Comparison of ENCODE assay signal across 7 mouse cellular contexts in the genomic region with DNA sequence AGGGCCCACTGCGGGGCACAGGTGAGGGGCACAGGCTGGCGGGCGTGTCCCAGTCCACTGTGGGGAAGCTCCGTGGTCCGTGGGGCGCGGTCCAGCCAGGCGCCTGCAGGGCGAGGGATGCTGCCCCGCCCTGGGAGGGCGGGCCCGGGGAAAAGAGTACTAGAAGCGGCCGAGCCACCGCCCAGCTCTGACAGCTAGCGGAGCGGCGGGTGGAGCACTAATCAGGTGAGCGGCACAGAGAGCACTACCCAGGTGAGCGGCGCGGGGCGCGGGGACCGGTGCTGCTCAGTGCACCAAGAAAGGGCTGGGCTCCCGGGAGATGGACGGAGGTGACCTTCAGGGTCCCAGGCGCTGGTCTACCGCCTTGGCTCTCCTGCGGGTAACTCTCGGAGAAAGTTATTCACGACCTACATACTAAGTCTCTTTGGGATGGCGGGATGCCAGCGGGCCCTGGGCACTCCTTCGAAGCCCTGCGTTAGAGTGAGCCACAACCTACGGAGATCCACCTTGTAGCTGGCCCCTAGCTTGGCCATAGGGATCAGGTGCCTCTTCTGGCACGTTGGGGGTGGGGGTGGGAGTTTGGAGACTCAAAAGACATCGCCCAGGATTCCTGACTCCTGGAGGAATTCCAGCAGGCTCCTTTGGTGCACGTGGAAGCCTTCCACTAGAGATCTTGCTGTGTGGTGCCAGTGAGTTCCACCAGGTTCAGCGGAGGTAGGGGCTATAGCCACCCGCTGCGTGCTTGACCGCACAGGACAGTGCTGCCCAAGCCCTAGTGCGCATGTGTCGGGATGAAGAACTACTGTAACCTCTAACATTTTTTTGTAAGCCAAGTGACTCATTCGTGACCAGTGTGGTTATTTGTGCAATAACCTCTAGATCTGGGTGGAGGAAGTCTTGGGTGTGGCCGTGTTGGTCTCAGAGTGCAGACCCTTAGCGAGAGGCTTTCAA. TPM values are rescaled to one million over a fixed set of nuclear protein-coding genes. Genes with fewer than 3 reads are reported as not detected.
DNase-seq lines count a peak whose midpoint lies in the region; ATAC-seq and TF ChIP-seq lines count a peak whose summit lies in the region.

No protein-coding gene starts in this region.

- 15% methylated on average over 49 of the region's 49 CpGs for WGBS in forebrain, postnatal 0 days
- 15% methylated on average over 49 of the region's 49 CpGs for WGBS in hindbrain, embryonic 13.5 days
- 17% methylated on average over 47 of the region's 49 CpGs for WGBS in midbrain, embryonic 16.5 days

- DNase-seq in ES-CJ7 (ENCODE audit: low read depth, low spot score) = peak; percentile 28
- peak; percentile 63 for DNase-seq in adrenal gland, adult 8-10 months
- no peak for DNase-seq in forebrain, postnatal 0 days
- DNase-seq in liver = peak; percentile 76
- DNase-seq in urinary bladder, postnatal 25 days (ENCODE audit: low spot score) = peak; percentile 73

- no peak for TF ChIP-seq CTCF in forebrain, postnatal 0 days (IDR thresholded peaks at IDR 0.05; ENCODE audit: low read depth)

- no peak overlapping the region for H3K9ac ChIP-seq in forebrain, postnatal 0 days
- 0 out of 2 replicates have a peak overlapping the region, but pooled peaks have one; percentile 19 for H3K9ac ChIP-seq in hindbrain, embryonic 13.5 days
- peak overlapping the region; percentile 16; the same call in 1 of the 2 replicates for H3K9ac ChIP-seq in midbrain, embryonic 16.5 days (ENCODE audit: low read depth, low read length)

- peaks cover 13% of the 10 kb centered on the region for H3K27me3 ChIP-seq in forebrain, postnatal 0 days (ENCODE audit: insufficient read depth, low read length)
- peaks cover 44% of the 10 kb centered on the region for H3K27me3 ChIP-seq in hindbrain, embryonic 13.5 days
- peaks cover 9% of the 10 kb centered on the region for H3K27me3 ChIP-seq in midbrain, embryonic 16.5 days (ENCODE audit: control insufficient read depth, insufficient read depth, low read depth, low read length)

- no peaks in the 10 kb centered on the region for H3K4me1 ChIP-seq in forebrain, postnatal 0 days (ENCODE audit: insufficient read depth)
- peaks cover 11% of the 10 kb centered on the region for H3K4me1 ChIP-seq in hindbrain, embryonic 13.5 days (replicated peaks)
- peaks cover 7% of the 10 kb centered on the region for H3K4me1 ChIP-seq in midbrain, embryonic 16.5 days (ENCODE audit: control insufficient read depth, insufficient read depth, low read length)

- ATAC-seq in forebrain, postnatal 0 days = 0 out of 2 replicates have a peak, but pooled peaks have one; percentile 20
- peak; percentile 61; the same call in 1 of the 2 replicates for ATAC-seq in hindbrain, embryonic 13.5 days (ENCODE audit: low FRiP score)
- ATAC-seq in midbrain, embryonic 16.5 days = peak; percentile 40; the same call in 1 of the 2 replicates

- H3K4me3 ChIP-seq in forebrain, postnatal 0 days (ENCODE audit: low read depth, low read length) = peak overlapping the region; percentile 21
- H3K4me3 ChIP-seq in hindbrain, embryonic 13.5 days = peak overlapping the region; percentile 31
- H3K4me3 ChIP-seq in midbrain, embryonic 16.5 days (ENCODE audit: low read depth, low read length) = peak overlapping the region; percentile 23

- H3K27ac ChIP-seq in forebrain, postnatal 0 days (ENCODE audit: low read depth, low read length) = no peak overlapping the region
- no peak overlapping the region for H3K27ac ChIP-seq in hindbrain, embryonic 13.5 days
- H3K27ac ChIP-seq in midbrain, embryonic 16.5 days (ENCODE audit: low read length) = no peak overlapping the region

- no peaks in the 10 kb centered on the region for H3K9me3 ChIP-seq in forebrain, postnatal 0 days (ENCODE audit: low read length)
- no peaks in the 10 kb centered on the region for H3K9me3 ChIP-seq in hindbrain, embryonic 13.5 days
- no peaks in the 10 kb centered on the region for H3K9me3 ChIP-seq in midbrain, embryonic 16.5 days (replicated peaks; ENCODE audit: control insufficient read depth, low read length, poor library complexity, severe bottlenecking)

- H3K36me3 ChIP-seq in forebrain, postnatal 0 days (ENCODE audit: insufficient read depth) = no peaks in the 10 kb centered on the region
- no peaks in the 10 kb centered on the region for H3K36me3 ChIP-seq in hindbrain, embryonic 13.5 days
- H3K36me3 ChIP-seq in midbrain, embryonic 16.5 days (ENCODE audit: control insufficient read depth, insufficient read depth, low read length) = no peaks in the 10 kb centered on the region

- H3K4me2 ChIP-seq in forebrain, postnatal 0 days (ENCODE audit: low read depth) = peak overlapping the region; percentile 49
- H3K4me2 ChIP-seq in hindbrain, embryonic 13.5 days = peak overlapping the region; percentile 51
- peak overlapping the region; percentile 67 for H3K4me2 ChIP-seq in midbrain, embryonic 16.5 days (ENCODE audit: low read length)

RNA-seq across cellular contexts. Expression of gene Lgals3, which starts 6.5 kb away (rescaled TPM):
- total RNA-seq in adrenal gland, adult 8-10 months (2022) = 10 to 100 TPM; 13.9 to 50.0 (median 27.4) TPM
- total RNA-seq in forebrain, postnatal 0 days (2014; rRNA removed) = 2.1 and 3.4 TPM in 2 replicates
- 5.1 and 9.0 TPM in 2 replicates for polyA plus RNA-seq in forebrain, postnatal 0 days (2015; fragmentation: Nextera tagmentation; extraction: Ambion mirVana)
- polyA plus RNA-seq in hindbrain, embryonic 13.5 days (2015; fragmentation: Nextera tagmentation; extraction: Ambion mirVana) = 1.7 and 1.9 TPM in 2 replicates
- polyA plus RNA-seq in midbrain, embryonic 16.5 days (2015; fragmentation: Nextera tagmentation; extraction: Ambion mirVana) = 2.6 and 5.0 TPM in 2 replicates

RNA-seq across cellular contexts. Expression of gene Dlgap5, which starts 44.2 kb away (rescaled TPM):
- total RNA-seq in adrenal gland, adult 8-10 months (2022) = 1 to 10 TPM; 1.3 to 2.9 (median 2.2) TPM
- total RNA-seq in forebrain, postnatal 0 days (2014; rRNA removed) = 2.3 and 9.4 TPM in 2 replicates
- 2.9 and 3.3 TPM in 2 replicates for polyA plus RNA-seq in forebrain, postnatal 0 days (2015; fragmentation: Nextera tagmentation; extraction: Ambion mirVana)
- polyA plus RNA-seq in hindbrain, embryonic 13.5 days (2015; fragmentation: Nextera tagmentation; extraction: Ambion mirVana) = 10.6 and 11.6 TPM in 2 replicates
- 3.8 and 4.4 TPM in 2 replicates for polyA plus RNA-seq in midbrain, embryonic 16.5 days (2015; fragmentation: Nextera tagmentation; extraction: Ambion mirVana)
